19 mouse cellular contexts compared by ENCODE assay signal in the genomic region with DNA sequence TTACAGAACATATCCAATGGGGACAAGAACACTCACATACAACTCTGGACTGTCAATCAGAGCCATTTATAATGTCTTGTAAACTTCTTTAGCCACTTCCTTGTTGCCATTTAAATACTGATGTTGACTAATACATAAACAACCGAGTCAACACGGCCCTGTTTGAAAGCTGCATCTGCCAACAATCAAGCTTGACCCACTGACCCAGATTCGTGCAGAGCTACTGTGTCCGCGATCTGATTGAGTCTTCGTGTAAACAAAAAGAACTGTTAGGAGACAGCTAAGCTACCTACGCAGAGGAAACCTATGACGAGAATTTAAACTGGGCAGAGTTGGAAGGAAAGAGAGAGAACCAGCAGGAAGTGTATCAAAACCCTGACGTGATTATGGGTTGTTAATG. TPM values are rescaled to one million over a fixed set of nuclear protein-coding genes. Genes with fewer than 3 reads are reported as not detected.
"Had no signal": no experiment of that assay in that cellular context is flagged by ENCODE, and none has a peak within 500 bp of the region (broad histone marks: within the 10 kb centered on the region; RNA-seq: fewer than 3 reads in every experiment).

No protein-coding gene starts in this region.

- H3K36me3 ChIP-seq: liver, embryonic 13.5 days; lung, embryonic 15.5 days had no signal

- H3K4me2 ChIP-seq: liver, embryonic 13.5 days; lung, embryonic 15.5 days; midbrain, embryonic 11.5 days; stomach, embryonic 15.5 days had no signal

- H3K9me3 ChIP-seq: liver, embryonic 13.5 days; lung, embryonic 15.5 days; stomach, embryonic 15.5 days had no signal

- H3K27me3 ChIP-seq: liver, embryonic 13.5 days; lung, embryonic 15.5 days; stomach, embryonic 15.5 days had no signal

- DNase-seq: kidney, adult 18-20 months; kidney, adult 9 months; kidney, postnatal 25 days; layer of hippocampus, adult 9-11 months; liver, embryonic 13.5 days; lung, postnatal 14 days; lung, postnatal 4 days; midbrain, embryonic 14.5 days; right cerebral cortex, adult 18-20 months; right cerebral cortex, postnatal 25 days; spleen, adult 18-20 months; thymus, postnatal 25 days had no signal

- H3K4me1 ChIP-seq: liver, embryonic 13.5 days had no signal

- H3K27ac ChIP-seq: layer of hippocampus, adult 2 months; liver, embryonic 13.5 days; lung, embryonic 15.5 days; stomach, embryonic 15.5 days had no signal

- H3K4me3 ChIP-seq: layer of hippocampus, adult 2 months; liver, embryonic 13.5 days; lung, embryonic 15.5 days; stomach, embryonic 15.5 days had no signal

- H3K9ac ChIP-seq: liver, embryonic 13.5 days; lung, embryonic 15.5 days; stomach, embryonic 15.5 days had no signal

- ATAC-seq: inflammation-experienced regulatory T-cells, adult 6 months; intestine, embryonic 16.5 days had no signal

RNA-seq across cellular contexts. Expression of a gene that starts 33.0 kb away (rescaled TPM):
- polyA plus RNA-seq: midbrain, embryonic 14.5 days; midbrain, postnatal 0 days had no signal
